Mouse (Mus musculus) common myeloid progenitor, adult 5-6 weeks (primary cell): Measurements from ENCODE around the gene Gpd1. TPM values are rescaled to one million over a fixed set of nuclear protein-coding genes. Genes with fewer than 3 reads are reported as not detected.

Experiments
- ATAC-seq: replicated peaks from 2 replicates; pipeline ENCODE4 v1.8.0; 2016; ENCODE audit warnings: low read depth, mild to moderate bottlenecking, moderate TSS enrichment, inconsistent platforms; ENCODE audit not compliant: poor library complexity, severe bottlenecking
- total RNA-seq: library from RNA; stranded (forward); fragments of 200-1000, 187-1606 nt; gene quantifications from 2 replicates; pipeline ENCODE4 v1.2.3, GENCODE M21; 2017

Gene Gpd1
- total RNA-seq, 1 experiment from 2014 or later = 0.46 TPM

- ATAC-seq = no peak
Observed at GRCm38 (mm10) chr15:99754204-99754603, 36.9 kb downstream of the Gpd1 start.

- ATAC-seq = no peak
Observed at GRCm38 (mm10) chr15:99767467-99767866, 50.2 kb downstream of the Gpd1 start.

GRCm38 (mm10) chr15:99768761-99769160, 51.4 kb downstream of the Gpd1 start:
- ATAC-seq = no peak

GRCm38 (mm10) chr15:99771004-99771500, 53.7 kb downstream of the Gpd1 start:
- ATAC-seq = no peak

- peak; percentile 16; the same call in 1 of the 2 replicates for ATAC-seq
Observed at GRCm38 (mm10) chr15:99771601-99772276, 54.4 kb downstream of the Gpd1 start.

GRCm38 (mm10) chr15:99772277-99772880, 55.1 kb downstream of the Gpd1 start:
- peak; percentile 89 for ATAC-seq

- peak; percentile 24; the same call in 1 of the 2 replicates for ATAC-seq
Observed at GRCm38 (mm10) chr15:99772881-99772924, 55.4 kb downstream of the Gpd1 start, which contains the start of gene Cers5. TSS of gene Cers5 (minus strand) at chr15:99772885.

GRCm38 (mm10) chr15:99772925-99773324, 55.6 kb downstream of the Gpd1 start:
- ATAC-seq = no peak

Other genes starting within 250 kb of the Gpd1 start
- gene Bcdin3d, start 242.8 kb upstream of the Gpd1 start, total RNA-seq = 4.9 and 5.4 TPM in 2 replicates
- gene Faim2, start 189.3 kb upstream of the Gpd1 start, total RNA-seq = not detected in 2 replicates
- not detected in 2 replicates for gene Aqp2, start 138.5 kb upstream of the Gpd1 start, total RNA-seq
- not detected in 2 replicates for gene Aqp5, start 126.7 kb upstream of the Gpd1 start, total RNA-seq
- gene Aqp6, start 116.1 kb upstream of the Gpd1 start, total RNA-seq = not detected in 2 replicates
- 60.6 and 78.1 TPM in 2 replicates for gene Racgap1, start 65.9 kb upstream of the Gpd1 start, total RNA-seq
- not detected in 2 replicates for gene Asic1, start 47.1 kb upstream of the Gpd1 start, total RNA-seq
- 27.9 and 34.0 TPM in 2 replicates for gene Smarcd1, start 15.4 kb upstream of the Gpd1 start, total RNA-seq
- not detected in 2 replicates for gene Gm17349, start 12.0 kb upstream of the Gpd1 start, total RNA-seq
- gene Cox14, start 8.1 kb downstream of the Gpd1 start, total RNA-seq = 31.2 and 49.0 TPM in 2 replicates
- gene Cers5, start 55.4 kb downstream of the Gpd1 start, total RNA-seq = 24.0 and 33.2 TPM in 2 replicates
- gene Lima1, start 157.9 kb downstream of the Gpd1 start, total RNA-seq = 1.5 and 2.2 TPM in 2 replicates
- not detected in 2 replicates for gene Fam186a, start 249.5 kb downstream of the Gpd1 start, total RNA-seq